Mouse (Mus musculus): ENCODE results near the gene Ormdl3.
"Not testable (repeated sequence)": the region's sequence is repeated elsewhere in the genome, so short reads cannot be mapped to it uniquely, and the experiment has no call there.

Ormdl3 gene

DNA sequence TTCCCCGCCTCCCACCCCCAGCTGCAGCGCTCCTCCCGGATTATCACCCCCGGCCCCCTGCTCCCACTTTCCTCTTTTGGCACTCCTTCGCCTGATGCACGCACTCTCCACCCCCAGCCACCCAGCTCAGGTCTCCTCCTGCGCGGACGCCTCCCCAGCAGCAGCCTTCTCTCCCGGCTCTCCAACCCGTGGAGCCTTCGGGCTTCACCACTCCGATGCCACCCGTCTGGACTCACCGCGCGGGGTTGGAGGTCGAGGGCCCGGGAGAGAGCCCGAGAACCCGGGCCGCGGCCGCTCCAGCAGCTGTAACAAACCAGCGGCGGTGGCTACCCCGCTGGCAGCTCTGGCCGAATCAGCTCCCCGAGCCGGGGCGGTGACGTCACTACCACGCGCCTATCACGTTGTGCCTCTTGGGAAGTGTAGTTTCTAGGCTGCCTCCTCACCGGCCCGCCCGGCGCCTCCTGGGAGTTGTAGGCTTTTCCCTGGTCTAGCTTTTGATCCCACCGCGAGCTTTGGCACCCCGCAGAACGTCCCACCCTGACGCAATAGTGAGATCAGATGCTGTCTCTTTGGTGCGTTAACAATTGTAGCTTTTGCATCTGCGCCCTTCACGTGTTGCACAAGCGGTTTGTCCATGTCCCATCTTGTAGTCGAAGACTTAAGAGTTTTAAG, at the start of gene Ormdl3:
Gene Ormdl3, minus strand, starts transcription at position 477 of the 672 bp plus-strand sequence.
- DNase-seq (ENCODE audit: low spot score), result peak; percentile 98

DNA sequence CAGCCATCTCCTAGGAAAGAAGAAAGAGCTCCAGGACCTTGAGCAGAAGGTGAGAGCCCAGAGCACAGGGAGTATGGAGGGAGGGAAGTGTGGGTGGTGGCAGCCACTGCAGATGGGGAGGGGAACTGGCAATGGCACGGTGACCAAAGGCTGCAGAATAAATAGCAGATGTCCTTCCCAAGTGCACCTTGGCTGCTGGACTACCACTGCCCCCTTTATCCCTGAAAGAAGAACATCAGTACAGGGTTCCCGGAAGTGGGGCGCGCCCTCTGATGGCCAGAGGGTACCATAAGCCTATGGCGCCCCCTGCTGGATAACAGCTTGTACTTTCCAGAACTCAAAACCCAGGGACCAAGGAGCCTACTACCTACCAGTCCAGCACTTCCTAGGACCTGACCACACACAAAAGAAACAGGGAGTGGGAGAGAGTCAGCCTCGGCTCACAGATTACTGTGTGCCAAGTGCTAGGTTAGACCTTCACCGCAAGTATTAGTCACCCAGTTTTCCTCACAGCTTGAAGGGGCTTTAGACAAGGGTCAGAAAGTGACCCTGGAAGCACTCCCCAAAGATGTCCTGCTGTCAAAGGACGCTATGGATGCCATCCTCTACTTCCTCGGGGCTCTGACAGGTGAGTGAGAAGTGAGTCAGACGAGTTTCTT, 48.3 kb upstream of the Ormdl3 start:
- peak; percentile 24 for DNase-seq (ENCODE audit: low spot score)

DNA sequence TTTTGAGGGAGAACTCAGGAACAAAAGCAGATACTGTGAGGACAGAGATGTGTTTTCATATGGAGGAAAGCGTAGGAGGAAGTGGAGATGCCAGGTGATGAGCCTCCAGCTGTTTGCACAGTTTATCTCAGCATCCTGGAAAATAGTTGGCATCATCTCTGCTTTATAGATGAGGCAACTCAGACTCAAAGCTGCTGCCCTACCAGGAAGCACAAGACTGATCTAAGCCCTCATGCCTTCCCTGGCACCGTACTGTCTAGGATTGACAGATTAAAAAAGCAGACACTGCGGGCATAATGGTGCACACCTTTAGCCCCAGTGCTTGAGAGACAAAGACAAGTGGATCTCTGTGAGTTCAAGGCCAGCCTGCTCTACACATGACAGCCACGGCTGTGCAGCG, 43.5 kb upstream of the Ormdl3 start:
- no peak for DNase-seq (ENCODE audit: low spot score)

DNA sequence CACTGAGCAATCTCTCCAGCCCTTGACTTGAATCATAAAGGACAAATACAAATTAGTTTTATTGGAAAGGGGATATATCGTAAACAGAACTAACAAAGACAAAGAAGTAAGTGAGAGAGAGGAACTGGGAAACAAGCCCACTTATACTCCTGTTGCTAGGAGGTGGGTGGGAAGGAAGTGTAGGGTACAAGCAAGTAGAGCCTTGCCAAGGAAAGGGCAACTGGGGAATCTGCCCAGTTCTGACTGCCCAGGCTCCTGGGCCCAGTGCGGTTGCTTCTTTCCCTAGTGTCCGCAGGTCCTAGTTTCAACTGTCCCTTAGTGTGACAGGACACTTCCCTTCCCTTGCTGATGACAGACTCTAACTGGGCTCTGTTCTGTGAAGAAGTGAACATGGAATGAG, 41.5 kb upstream of the Ormdl3 start:
- no peak for DNase-seq (ENCODE audit: low spot score)

DNA sequence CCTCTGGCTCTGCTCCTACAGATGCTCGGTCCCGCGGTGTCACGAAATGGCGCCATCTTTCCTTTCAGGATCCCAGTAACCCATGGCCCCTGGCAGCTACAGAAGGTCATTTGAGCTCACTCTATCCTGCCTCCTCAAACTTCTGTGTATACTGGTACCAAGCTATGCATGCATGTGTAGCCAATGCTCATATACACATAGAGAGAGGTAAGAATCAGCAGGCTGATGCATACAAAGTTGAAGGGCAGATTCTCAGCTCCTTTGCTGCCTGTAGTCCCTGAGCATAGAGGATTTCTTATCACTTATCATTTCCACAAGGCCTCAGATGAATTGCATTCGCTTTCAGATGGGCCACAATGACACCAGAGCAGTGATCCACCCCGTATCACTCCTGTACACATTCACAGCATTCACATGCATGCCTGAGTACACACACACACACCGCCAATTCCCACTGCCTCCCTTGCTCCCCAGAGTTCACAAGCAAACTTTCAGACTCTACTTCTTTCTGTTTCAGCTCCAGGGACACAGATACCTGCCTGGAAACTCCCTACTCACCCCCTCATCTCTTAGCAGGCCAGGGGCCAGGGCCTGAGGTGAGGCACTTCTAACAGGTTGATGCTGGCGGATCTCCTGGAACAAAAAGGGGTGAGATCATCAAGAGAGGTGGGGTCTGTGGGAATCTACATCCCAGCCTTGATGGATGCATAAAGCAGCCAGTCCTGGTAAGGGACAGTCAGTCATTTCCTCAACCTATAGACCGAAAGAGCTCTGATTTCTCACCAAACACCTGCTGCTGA, 38.6 kb upstream of the Ormdl3 start, which contains the start of the genes Gm12355 and Gsdma3:
Gene Gm12355, minus strand, starts transcription at position 51 of the 800 bp plus-strand sequence.
Gene Gsdma3, plus strand, starts transcription at position 750 of the 800 bp plus-strand sequence.
- DNase-seq (ENCODE audit: low spot score), result no peak

DNA sequence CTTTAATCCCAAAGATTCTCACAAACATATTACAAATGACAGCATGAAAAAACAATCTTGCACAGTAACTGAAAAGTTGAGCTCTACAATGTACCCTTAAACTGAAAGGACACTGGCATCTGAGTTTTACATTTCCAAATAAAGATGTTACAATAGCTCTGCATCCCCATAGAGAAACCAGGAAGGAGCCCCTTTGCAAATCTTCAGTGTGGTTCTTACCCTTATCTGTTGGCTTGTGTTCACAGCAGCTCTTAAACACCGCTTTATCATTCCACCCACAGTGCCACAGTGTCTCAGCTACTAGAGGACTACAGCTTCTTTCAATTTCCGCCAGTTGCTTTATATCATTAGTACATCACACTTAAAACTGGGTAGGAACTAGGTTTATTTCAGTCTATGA, 37.2 kb upstream of the Ormdl3 start:
- DNase-seq (ENCODE audit: low spot score), result not testable (repeated sequence)

DNA sequence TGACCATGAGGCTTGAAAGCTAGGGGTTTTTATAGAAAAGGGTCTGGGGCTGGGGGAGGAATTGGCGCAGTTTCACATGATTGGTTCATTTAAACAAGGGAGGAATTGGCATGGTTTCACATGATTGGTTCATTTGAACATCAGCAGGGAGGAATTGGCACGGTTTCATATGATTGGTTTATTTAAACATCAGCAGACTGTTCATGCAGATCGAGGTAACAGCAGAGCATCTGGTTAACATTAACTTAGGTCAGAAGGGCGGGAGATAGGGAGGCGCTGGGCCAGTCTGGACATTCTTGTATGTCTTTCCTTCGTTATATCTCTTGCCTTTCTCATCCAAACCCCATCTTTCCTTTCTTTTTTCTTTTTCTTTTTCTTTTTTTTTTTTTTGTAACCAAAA, 36.8 kb upstream of the Ormdl3 start:
- not testable (repeated sequence) for DNase-seq (ENCODE audit: low spot score)

DNA sequence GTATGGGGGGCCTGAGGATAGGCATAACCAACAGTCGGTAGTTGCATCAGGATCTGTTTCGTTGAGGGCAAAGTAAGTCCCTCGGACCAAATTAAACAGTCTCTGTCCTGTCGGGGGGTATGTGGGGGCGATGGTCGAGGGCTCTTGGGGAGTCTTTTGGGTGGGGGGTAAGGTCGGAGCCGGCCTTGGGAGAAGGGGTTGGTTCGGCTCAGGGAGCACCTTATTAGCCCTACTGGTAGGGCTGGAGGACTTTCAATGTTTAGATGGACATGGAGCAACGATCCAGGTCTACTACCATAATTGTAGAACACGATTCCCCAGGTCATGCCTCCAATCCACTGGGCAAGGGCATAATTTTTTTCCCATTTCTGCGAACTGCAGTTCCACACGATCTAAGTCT, 33.6 kb upstream of the Ormdl3 start:
- DNase-seq (ENCODE audit: low spot score), result no peak

DNA sequence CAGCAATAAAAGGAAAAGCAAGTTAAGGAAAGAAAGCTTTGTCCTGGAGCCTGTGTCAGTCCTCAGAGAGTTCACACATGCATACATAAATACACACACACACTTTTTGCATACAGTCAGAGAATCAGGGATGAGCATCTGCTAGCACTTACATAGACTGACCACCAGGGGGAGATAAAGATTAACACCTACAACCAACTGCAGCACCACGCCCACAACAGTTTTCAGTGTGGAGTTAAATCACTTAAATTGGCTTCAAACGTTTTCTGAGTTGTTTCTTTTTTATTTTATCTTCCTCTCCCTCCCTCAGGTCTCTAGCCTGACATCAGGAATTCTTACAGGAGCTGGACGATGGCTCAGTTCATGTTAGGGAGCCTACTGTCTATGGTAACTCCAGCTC, 19.6 kb upstream of the Ormdl3 start:
- DNase-seq (ENCODE audit: low spot score), result no peak

DNA sequence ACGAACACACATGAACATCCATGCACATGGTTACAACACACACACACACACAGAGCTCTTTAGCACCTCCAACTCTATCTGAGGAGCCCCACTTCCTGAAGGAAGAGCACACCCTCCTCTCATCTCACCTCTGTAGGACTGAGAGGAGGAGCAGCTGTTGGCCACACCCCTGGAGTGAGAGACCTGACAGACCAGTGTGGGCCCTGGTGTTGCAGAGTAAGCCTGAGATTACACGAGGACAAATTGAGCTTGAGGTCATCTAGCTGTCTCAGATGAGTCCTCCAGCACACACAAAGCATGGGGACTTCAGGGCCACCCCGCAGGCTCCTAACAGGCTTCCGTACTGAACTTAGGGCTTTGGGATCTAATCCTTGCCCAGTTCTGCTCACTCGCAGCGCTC, 17.7 kb upstream of the Ormdl3 start:
- not testable (repeated sequence) for DNase-seq (ENCODE audit: low spot score)

DNA sequence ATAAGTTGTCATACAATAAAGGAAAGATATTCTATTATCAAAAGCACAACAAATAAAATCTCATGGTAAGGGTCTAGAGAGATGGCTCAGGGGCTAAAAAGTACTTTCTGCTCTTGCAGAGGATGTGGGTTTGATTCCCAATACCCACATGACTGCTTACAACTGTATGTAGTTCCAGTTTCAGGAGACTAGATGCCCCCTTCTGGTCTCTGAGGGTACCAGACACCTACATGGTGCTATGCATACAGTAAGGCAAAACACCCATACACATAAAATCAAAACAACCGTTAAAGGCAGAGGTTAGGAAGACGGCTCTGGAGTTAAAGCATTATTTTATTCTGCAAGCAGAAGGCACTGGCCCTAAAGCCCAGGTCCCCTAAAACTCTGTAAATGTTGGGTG, 16.8 kb upstream of the Ormdl3 start:
- DNase-seq (ENCODE audit: low spot score), result no peak

DNA sequence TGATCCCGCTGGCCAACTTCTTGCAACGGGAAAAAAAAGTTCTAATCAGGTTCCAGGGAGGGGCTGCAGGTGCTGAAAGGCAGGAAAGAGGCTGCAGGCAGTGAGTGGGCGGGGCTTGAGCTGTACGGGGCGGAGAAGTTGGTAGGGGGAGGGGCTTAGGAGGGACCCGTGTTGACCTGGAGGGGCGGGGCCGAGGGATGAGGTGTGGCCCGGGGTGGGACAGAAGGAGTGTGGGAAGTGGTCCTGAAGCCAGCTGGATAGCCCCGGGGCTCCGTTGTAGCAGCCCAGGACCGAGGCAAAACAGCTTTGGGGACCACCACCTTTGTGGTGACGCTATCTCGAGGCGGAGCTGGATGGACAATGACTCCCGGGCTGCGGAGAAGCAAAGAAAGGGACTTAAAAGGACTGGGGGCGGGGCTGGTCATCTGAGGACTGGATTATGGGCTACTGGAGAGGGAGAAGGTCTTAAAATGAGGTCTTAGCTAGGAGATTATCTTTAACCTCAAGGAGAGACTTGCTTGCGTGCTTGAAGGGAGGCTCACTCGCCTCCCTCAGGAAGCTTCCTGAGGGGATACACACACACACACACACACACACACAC, 15.0 kb upstream of the Ormdl3 start:
- DNase-seq (ENCODE audit: low spot score), result no peak

DNA sequence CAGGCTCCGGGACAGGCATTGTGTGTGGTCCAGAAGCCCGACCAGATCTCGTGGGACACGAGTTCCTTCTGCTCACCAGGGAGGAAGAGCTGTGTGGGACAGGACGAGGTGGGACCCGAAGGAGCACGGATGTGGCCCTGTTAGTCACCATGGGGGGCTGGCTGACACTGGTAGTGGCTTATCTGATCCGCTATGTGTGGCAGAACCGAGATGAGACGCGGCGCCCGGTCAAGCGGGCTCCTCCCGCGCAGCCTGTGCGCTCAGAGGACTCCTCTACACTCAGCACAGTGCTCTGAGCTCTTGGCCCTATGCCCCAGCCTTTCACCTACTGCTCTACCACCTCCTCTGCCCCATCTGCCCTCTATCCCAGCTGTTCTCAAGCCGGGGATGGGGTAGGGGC, 12.1 kb upstream of the Ormdl3 start:
- DNase-seq (ENCODE audit: low spot score), result no peak

DNA sequence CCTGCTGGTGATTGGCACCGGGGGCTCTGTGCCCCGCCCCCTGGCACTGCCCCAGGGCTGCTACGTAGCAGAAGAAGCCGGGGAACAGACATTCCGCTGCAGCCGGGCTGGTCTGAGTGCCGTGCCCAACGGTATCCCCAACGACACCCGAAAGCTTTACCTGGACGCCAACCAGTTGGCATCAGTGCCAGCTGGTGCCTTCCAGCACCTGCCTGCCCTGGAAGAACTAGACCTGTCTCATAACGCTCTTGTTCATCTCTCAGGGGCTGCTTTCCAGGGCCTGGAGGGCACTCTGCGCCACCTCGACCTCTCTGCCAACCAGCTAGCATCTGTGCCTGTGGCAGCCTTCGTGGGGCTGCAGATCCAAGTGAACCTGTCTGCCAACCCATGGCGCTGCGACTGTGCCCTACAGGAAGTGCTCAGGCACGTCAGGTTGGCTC, 11.7 kb upstream of the Ormdl3 start:
- DNase-seq (ENCODE audit: low spot score), result no peak

DNA sequence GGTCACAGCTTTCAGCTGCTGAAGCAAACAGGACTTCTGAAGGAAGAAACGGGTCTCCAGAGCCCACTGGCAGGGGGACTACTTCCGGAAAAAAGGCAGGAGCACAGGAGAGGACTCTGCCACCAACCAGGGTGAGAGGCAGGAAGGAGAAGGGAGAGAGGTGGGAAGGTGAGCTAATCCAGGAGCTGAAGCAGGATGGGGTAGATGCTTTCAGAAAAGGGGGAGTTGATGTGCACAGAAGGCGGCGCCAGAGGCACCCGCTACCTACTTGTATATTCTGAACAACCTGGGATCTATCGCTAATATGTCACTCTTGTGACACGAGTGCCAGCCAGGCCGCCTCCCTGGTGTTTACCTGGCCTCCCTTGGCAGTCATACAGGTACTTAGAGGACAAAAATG, 10.8 kb upstream of the Ormdl3 start, which contains the start of gene Lrrc3c:
Gene Lrrc3c, plus strand, starts transcription at position 301 of the 400 bp plus-strand sequence.
- DNase-seq (ENCODE audit: low spot score), result no peak

DNA sequence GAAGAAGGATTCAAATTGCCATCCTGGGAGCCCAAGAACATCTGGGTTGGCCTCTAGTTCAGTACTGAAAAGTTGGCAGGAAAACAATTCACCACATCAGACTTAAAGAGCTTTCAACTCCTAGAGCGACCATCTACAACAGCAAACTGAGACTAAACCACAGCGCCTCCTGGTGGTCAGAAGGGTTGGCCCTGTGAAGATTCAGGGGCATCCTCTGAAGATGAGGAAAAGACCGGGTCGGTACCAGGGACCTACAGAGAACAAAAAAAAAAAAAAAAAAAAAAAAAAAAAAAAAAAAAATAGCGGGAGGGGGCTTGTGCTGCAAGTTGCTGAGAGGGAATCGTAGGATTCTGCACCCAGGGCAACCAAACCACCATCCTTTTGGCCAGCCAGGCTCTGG, 10.2 kb upstream of the Ormdl3 start:
- peak; percentile 59 for DNase-seq (ENCODE audit: low spot score)

DNA sequence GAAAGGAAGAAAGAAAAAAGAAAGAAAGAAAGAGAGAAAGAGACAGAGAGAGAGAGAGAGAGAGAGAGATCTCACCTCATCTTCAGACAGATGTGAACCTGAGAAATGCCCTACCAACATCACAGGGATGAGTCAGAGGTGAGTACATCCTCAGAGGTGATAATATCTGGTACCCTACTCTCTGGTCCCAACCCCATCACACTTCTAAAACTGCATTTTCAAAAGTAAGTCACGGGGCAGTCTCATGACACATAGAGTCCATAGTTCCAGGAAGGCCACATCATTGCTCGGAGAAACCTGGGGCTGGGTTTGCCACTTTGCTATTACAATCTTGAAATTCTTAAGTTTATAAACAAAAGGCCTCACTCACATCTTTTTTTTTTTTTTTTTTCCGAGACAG, 8.8 kb upstream of the Ormdl3 start:
- DNase-seq (ENCODE audit: low spot score), result no peak

DNA sequence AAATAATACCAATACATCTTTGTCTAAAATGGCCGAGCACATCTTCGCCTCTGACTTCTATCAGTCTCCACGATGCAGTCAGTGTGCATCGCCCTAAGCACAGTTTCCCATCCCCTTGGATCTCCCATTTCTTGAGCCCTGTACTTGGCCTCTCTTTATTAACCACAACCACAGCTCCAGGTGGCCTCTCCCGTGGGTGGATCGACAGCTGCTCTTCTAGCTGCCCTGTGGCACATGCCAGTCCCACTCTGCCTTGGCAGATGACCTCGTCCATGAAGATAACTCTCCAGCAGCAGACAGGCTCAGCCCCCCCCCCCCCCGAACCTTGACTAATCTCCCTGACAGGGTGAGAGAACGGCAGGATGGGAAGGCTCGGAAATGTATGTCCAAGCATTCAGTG, 8.3 kb upstream of the Ormdl3 start:
- DNase-seq (ENCODE audit: low spot score), result no peak

DNA sequence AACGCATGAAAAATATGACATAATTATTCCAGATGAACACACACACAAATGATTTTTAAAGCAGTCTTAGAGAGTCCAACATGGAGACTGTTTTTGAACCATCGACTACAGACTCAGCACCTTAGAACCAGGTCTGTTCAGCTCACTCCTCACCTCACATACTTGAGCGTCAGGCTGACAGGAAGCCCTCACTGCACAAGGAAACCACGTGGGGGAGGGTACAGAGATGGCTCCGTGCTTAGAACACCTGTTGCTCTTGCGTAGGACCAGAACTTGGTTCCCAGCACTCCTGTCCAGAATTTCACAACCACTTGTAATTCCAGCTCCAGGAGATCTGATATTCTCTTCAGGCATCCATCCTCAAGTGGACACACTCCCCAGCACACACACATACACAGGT, 7.9 kb upstream of the Ormdl3 start:
- DNase-seq (ENCODE audit: low spot score), result no peak

DNA sequence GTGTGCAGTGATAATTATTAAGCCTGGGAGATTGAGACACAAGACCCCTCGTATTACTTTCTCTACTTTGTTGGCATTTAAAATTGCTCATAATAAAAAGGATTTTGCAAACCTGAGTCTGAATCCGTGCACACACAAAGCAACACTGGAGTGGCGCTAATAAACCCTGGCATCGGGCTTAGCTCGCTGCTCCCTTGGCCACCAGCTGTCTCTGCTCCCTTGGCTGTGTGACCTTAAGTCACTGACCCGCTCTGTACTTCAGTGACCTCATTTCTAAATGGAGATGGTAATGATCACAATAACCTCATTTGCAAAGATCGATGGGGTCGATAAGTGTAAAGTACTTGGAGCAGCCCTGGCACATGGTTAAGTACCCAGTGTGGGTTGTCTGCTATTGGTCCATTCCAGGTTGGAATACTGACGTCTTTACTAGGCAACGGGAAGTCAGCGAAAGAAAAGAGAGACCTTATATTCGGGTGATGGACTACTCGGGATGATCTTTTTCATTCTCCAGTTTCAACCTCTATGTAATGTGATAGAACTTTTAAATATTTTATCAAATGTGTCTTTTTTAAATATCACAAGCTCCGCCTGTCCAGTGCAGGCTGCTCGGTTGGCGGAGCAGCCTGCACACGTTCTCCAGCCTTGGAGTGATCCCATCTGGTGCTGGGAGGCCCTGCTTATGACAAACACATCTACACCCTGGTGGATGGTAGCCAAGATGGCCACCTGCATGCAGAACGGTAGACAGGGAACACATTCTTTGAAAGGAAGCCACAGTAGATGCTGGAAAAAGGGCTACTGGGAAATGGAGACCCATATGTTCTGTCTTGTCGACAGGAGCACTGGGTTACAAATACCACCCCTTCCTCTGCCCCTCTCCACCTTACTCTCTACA, 3.6 kb upstream of the Ormdl3 start:
- no peak for DNase-seq (ENCODE audit: low spot score)

DNA sequence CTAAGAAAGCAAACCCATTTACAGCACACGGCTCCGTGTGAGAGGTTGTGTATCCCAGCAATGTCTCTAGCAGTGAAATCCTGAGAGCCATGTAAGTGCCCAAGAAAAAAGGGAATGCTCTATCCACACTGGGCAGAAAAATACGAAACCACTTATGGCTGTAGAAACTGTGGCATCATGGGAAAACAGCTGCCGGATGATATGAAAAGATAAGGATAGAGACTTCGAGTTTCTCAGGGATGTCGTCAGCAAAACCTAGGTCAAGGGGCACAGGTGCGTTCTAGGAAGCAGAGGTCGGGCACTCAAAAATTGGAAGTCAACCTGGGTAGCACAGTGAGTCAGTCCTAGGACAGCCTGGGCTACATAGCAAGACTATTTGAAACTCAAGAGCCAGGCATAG, 2.1 kb upstream of the Ormdl3 start:
- DNase-seq (ENCODE audit: low spot score), result no peak

All from ovary, postnatal 36 days (tissue).